Mouse (Mus musculus): ENCODE measurements at regions not wholly inside any gene's neighbourhood (a gene's known extent, or its start where the extent isn't known, plus 50 kb on each side); places are given as distances from the start of the nearest gene placed in this dataset.

- TF ChIP-seq POLR2A (IDR thresholded peaks at IDR 0.05; ENCODE audit: insufficient read depth, low read depth, low read length): no peak
- TF ChIP-seq CTCF (IDR thresholded peaks at IDR 0.05; ENCODE audit: insufficient read depth, low read depth, low read length): no peak
Measured at GRCm38 (mm10) chr10:126526186-126526585, 375.0 kb downstream of the Atp23 start.
